Mouse (Mus musculus): ENCODE results near the gene Mrpl24. TPM values are rescaled to one million over a fixed set of nuclear protein-coding genes. Genes with fewer than 3 reads are reported as not detected.

Mrpl24 gene
- total RNA-seq, 2 experiments from 2014 or later: 45.5 to 48.5 TPM

DNA sequence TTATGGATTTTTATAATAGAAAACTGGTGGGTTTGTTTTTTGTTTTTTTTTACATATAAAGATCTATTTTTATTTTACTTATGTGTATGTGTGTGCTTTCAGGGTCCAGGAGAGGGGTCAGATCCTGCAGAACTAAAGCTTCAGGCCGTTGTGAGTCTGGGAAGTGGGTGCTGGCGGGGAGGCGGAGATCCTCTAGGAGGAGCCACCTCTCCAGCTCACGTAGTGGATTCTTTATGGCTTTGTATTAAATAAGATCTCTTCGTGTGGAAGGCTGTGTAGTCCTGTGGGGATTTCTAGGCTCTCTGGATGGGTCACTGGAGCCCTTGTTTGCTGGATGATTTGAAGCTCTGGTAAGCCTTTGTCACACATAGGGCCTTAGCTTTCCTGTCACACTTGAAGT is 21.3 kb downstream of the Mrpl24 start:
- intact Hi-C loops (cut with DNase I): no loop called here
- no peak for DNase-seq (ENCODE audit: low spot score in 2 of 2)

DNA sequence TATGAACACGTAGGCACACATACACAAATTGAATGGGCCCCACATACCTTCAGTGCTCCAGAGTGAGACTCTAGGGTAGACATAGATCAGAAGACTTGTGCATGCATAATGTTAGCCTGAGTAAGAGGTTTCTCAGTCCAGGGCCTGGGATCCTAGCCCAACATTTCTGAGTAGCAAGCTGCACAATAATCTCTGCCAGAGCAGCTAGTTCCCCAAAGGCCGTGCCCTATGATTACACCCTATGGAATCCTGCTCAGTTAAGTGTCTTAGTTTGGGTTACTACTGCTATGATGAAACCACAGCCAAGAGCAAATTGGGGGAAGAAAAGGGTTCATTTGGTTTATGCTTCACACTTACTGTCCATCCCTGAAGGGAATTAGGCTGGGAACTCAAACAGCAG is 23.2 kb downstream of the Mrpl24 start:
- no peak for DNase-seq (ENCODE audit: low spot score in 2 of 2)
- intact Hi-C loops (cut with DNase I): no loop called here

DNA sequence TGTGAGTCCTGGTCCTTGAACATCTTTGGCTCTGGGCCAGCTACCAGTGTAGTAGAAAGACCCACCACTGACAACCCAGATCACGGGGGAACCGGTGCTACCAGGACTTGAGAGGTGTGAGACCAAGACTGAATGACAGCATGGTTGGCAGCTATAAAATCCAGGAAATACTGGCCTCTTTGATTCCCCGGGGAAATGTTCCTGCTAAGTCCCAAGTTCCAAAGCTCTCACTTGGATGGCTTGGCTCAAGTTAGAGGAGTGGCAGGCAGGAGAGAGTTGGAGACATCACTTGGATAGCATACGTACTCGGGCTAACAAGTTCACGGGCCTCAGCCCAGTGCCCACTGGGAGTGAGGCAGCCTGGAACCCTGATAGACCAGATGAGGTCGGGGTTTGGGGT is 24.3 kb downstream of the Mrpl24 start:
- no peak for DNase-seq (ENCODE audit: low spot score in 2 of 2)
- intact Hi-C loops (cut with DNase I): no loop called here

GRCm38 (mm10) chr3:87944838-87945600 is 25.7 kb downstream of the Mrpl24 start:
- no peak for DNase-seq (ENCODE audit: low spot score in 2 of 2)
- intact Hi-C loops (cut with DNase I): no loop called here

GRCm38 (mm10) chr3:87945781-87946540 is 26.7 kb downstream of the Mrpl24 start:
- intact Hi-C loops (cut with DNase I): no loop called here
- DNase-seq (ENCODE audit: low spot score in 2 of 2): no peak

DNA sequence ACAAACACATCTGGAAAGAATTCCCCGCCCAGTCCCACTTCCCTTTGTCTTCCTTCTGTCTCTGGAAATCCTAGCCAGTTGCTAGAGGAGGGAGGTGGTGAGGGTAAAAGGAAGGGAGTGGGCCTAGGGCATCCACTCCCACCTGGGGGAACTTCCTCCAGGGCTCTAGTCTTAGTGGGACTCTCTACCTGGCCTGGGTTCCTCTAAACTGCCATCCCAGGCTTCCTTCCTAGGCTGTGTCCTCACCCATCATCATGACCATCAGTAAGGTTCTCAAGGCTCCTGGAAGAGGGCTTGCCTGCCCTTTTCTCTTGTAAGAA is 27.2 kb downstream of the Mrpl24 start:
- DNase-seq (ENCODE audit: low spot score in 2 of 2): no peak
- intact Hi-C loops (cut with DNase I): no loop called here

DNA sequence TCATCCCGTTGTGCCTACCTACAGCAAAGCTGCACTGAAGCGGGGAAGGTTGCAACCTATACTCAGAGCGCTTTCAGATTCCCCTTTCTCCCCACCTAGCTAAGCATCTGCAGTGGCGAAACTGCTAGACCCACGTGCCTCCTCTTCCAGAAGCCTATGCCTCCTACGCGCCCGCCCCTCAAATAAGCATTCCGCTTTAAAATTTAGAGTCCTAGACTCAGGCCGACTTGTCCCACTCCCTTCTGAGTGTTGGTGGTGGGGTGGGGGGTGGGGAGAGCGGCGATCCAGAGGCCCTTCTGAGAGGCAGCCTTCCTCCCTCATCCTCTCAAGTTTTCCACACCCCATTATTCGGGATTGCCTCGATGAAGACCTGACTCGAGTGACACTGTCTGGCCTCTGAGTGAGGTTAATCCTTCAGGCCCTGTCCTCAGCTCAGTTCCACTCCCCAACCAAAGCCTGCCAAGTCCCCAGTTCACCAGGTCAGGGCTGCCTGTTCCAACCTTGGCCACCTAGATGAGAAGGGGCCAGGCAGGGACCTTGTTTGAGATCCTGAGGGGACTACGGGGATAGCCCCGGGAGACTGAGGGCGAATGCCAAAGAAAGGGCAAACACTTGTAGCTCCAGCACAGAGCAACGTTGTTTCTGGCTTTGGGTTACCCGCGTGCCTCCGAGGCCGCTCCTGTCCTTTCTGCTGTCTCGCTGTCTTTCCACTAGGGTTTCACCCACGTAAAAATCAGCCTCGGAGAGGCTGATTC is 27.9 kb downstream of the Mrpl24 start:
- peak in 1 of 2 experiments; percentile 35 for DNase-seq (ENCODE audit: low spot score in 2 of 2)

DNA sequence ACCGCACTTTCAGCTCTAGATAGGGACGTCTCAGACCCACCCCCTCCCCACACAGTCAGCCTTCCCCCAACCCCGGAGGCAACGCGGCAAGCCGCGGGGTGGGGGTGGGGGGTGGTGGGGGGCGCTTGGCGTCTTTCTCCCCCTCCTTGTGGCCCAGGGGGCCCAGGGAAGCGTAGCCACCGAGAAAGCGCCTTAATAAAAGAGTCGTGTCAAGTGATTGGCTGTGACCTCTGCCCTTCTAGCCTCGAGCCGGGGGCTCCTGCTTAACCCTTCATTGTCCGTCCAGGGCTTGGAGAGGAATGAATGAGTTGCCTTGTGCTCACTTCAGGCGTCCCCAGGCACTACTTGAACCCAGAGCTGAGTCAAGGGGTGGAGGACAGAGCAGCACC is 28.5 kb downstream of the Mrpl24 start:
- intact Hi-C loops (cut with DNase I): no loop called here
- DNase-seq (ENCODE audit: low spot score in 2 of 2): no peak

More for the DNA sequence above, 27.9 kb downstream of the Mrpl24 start:
- intact Hi-C loops (cut with DNase I): no loop called here

GRCm38 (mm10) chr3:87948378-87949265 is 29.3 kb downstream of the Mrpl24 start, which contains the start of gene Crabp2:
Gene Crabp2, plus strand, starts transcription at chr3:87948666.
- no peak for DNase-seq (ENCODE audit: low spot score in 2 of 2)
- intact Hi-C loops (cut with DNase I): no loop called here

- no peak for DNase-seq (ENCODE audit: low spot score in 2 of 2)
- intact Hi-C loops (cut with DNase I): no loop called here
Observed at GRCm38 (mm10) chr3:87949266-87949954, 30.1 kb downstream of the Mrpl24 start.

GRCm38 (mm10) chr3:87949955-87950515 is 30.7 kb downstream of the Mrpl24 start:
- no peak for DNase-seq (ENCODE audit: low spot score in 2 of 2)
- intact Hi-C loops (cut with DNase I): no loop called here

DNA sequence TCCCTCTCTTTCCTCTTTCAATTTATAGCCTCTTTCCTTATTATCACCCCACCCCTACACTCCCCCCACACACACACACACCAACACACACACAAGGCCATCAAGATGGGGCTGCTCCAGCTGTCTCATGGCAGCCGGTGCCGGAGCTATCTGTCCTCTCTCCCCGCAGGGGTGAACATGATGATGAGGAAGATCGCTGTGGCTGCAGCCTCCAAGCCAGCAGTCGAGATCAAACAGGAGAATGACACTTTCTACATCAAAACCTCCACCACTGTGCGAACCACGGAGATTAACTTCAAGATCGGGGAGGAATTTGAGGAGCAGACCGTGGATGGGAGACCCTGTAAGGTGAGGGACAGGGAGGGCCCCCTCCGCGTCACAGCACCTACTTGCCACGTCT is 32.6 kb downstream of the Mrpl24 start:
- no peak for DNase-seq (ENCODE audit: low spot score in 2 of 2)
- intact Hi-C loops (cut with DNase I): no loop called here

- DNase-seq (ENCODE audit: low spot score in 2 of 2): no peak
- intact Hi-C loops (cut with DNase I): no loop called here
Observed at GRCm38 (mm10) chr3:87952440-87952839, 33.1 kb downstream of the Mrpl24 start.

DNA sequence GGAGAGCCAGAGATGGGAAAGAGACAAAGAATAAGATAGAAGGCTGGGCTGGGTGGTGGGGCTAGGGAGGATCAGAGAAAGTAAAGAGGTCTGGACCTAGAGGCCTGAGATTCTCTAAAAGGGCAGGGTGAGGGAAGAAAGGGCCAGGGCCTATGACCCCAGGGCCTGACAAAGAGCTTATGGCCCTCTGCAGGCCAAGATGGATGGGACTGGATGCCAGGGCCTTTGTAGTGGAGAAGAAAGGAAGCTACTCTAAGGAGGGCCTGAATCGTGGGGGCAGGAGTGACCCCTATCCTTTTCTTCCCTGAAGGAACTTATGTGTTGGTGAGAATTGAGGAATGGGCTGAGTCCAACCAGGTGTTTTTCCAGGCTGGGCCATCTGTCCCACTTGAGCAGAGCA is 38.8 kb downstream of the Mrpl24 start:
- intact Hi-C loops (cut with DNase I): no loop called here
- DNase-seq (ENCODE audit: low spot score in 2 of 2): no peak

DNA sequence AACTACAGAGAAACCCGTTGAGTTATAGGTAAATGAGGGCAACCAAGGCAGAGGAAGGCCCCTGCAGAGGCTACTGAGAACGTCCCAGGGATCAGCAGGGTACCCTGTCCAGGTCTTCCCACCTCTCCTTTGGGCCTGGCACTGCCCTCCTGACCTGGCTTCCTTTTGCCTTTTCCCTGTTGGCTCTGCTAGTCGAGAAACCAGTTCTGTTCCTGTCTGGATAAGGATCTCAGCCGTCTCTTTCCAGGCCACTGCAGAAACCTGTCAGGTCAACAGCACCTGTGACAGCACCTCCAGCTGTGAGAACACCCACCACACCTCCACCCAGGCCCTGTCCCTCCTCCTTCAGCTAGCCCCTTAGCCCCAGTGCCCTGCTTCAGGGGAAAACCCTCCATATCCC is 39.2 kb downstream of the Mrpl24 start:
- intact Hi-C loops (cut with DNase I): no loop called here
- DNase-seq (ENCODE audit: low spot score in 2 of 2): no peak

DNA sequence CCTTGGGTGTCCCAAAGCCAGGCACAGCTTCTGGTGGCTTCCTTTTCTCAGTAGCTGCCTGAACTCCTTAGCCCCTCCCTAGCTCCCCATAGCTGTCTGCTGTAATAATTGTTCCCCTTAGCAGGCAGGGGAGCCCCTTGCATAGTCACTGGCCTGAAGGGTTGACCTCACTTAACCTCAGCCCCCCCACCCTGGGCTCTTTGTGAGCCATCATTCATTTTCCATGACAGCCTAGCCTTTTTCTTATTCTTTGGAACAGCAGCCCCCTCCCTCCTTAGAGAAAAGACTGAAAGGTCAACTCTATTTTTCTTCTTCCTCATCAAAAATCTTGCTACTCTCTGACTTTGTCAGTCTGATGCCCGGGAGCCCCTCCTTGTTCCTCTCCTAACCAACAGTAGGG is 39.7 kb downstream of the Mrpl24 start:
- no peak for DNase-seq (ENCODE audit: low spot score in 2 of 2)
- intact Hi-C loops (cut with DNase I): no loop called here

DNA sequence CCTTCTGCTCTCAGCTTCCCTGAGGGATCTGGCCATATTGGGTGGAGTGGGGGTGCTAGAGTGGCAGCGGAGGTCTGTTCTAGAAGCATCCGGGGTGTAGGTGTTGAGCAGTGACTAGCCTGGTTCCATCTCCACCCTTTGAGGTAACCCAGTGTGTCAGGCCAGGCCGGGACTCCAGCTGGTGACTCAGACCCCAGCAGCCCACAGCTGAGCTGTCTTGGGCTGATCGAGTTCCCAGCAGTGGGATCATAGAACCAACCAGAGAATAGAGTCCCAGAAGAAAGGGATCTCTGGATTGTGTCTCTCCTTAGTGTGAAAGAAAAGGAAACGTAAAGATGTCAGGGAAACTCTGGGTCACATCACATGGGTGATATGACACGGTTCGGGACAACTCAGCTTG is 40.1 kb downstream of the Mrpl24 start:
- intact Hi-C loops (cut with DNase I): no loop called here
- DNase-seq (ENCODE audit: low spot score in 2 of 2): no peak

DNA sequence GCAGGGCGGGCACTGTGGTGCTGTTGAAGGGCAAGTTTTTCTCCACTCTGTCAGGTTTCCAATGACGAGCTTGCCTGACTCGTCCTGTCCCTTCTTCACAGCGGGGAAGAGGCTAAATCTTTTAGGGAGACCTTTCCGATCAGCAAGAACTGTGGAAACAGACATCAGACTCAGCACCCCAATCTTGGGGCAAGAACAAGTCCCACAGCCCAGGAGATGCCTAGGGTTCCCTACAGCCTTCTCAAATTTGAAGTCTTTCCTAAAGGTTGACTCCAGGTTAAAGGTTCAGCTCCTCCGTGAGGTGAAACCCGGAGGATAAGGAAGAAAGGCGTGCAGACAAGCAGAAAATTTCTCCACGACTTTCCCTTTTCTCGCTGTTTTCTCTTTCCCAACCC is 40.9 kb downstream of the Mrpl24 start:
- DNase-seq (ENCODE audit: low spot score in 2 of 2): no peak
- intact Hi-C loops (cut with DNase I): loop anchor here (2.0 kb wide), 1 partner anchor 25 kb away; no protein-coding TSS in a partner anchor

All from left cerebral cortex, postnatal 14 days (tissue).